Mouse (Mus musculus): Measurements from ENCODE around the gene Hesx1.

The Hesx1 gene

GRCm38 (mm10) chr14:27013658-27014057 lies 19.4 kb downstream of the Hesx1 start:
- DNase-seq (ENCODE audit: low spot score in 2 of 2) = no peak

GRCm38 (mm10) chr14:27017936-27018335 lies 23.7 kb downstream of the Hesx1 start:
- no peak for DNase-seq (ENCODE audit: low spot score in 2 of 2)

GRCm38 (mm10) chr14:27019850-27020249 lies 25.6 kb downstream of the Hesx1 start:
- DNase-seq (ENCODE audit: low spot score in 2 of 2) = no peak

GRCm38 (mm10) chr14:27022876-27023275 lies 28.7 kb downstream of the Hesx1 start:
- no peak for DNase-seq (ENCODE audit: low spot score in 2 of 2)

- DNase-seq (ENCODE audit: low spot score in 2 of 2) = no peak
These were observed 30.4 kb downstream of the Hesx1 start for GRCm38 (mm10) chr14:27024664-27025063.

- peak; percentile 14 to 18 for DNase-seq (ENCODE audit: low spot score in 2 of 2)
These were observed 35.6 kb downstream of the Hesx1 start for GRCm38 (mm10) chr14:27029771-27030173.

GRCm38 (mm10) chr14:27031142-27031541 lies 36.9 kb downstream of the Hesx1 start:
- DNase-seq (ENCODE audit: low spot score in 2 of 2) = no peak

GRCm38 (mm10) chr14:27037513-27037912 lies 43.3 kb downstream of the Hesx1 start:
- no peak for DNase-seq (ENCODE audit: low spot score in 2 of 2)

- peak; percentile 74 to 81 for DNase-seq (ENCODE audit: low spot score in 2 of 2)
These were observed 44.6 kb downstream of the Hesx1 start, which contains the start of gene Il17rd for GRCm38 (mm10) chr14:27038783-27039182. Gene Il17rd (plus strand): TSS chr14:27038941.

GRCm38 (mm10) chr14:27039281-27040248 lies 45.3 kb downstream of the Hesx1 start:
- DNase-seq (ENCODE audit: low spot score in 2 of 2) = no peak

- DNase-seq (ENCODE audit: low spot score in 2 of 2) = no peak
These were observed 46.2 kb downstream of the Hesx1 start for GRCm38 (mm10) chr14:27040451-27040850.

GRCm38 (mm10) chr14:27042280-27042983 lies 48.2 kb downstream of the Hesx1 start:
- DNase-seq (ENCODE audit: low spot score in 2 of 2) = no peak

GRCm38 (mm10) chr14:27043416-27043815 lies 49.2 kb downstream of the Hesx1 start:
- no peak for DNase-seq (ENCODE audit: low spot score in 2 of 2)

GRCm38 (mm10) chr14:27044221-27044966 lies 50.2 kb downstream of the Hesx1 start:
- DNase-seq (ENCODE audit: low spot score in 2 of 2) = no peak

- no peak for DNase-seq (ENCODE audit: low spot score in 2 of 2)
These were observed 50.7 kb downstream of the Hesx1 start for GRCm38 (mm10) chr14:27044967-27045361.

GRCm38 (mm10) chr14:27048231-27048956 lies 54.2 kb downstream of the Hesx1 start:
- DNase-seq (ENCODE audit: low spot score in 2 of 2) = no peak

GRCm38 (mm10) chr14:27050043-27050442 lies 55.8 kb downstream of the Hesx1 start:
- no peak for DNase-seq (ENCODE audit: low spot score in 2 of 2)

- DNase-seq (ENCODE audit: low spot score in 2 of 2) = no peak
These were observed 56.6 kb downstream of the Hesx1 start for GRCm38 (mm10) chr14:27050560-27051510.

- DNase-seq (ENCODE audit: low spot score in 2 of 2) = no peak
These were observed 57.3 kb downstream of the Hesx1 start for GRCm38 (mm10) chr14:27051511-27051895.

All from right cerebral cortex, postnatal 36 days (tissue).